In the genomic region with DNA sequence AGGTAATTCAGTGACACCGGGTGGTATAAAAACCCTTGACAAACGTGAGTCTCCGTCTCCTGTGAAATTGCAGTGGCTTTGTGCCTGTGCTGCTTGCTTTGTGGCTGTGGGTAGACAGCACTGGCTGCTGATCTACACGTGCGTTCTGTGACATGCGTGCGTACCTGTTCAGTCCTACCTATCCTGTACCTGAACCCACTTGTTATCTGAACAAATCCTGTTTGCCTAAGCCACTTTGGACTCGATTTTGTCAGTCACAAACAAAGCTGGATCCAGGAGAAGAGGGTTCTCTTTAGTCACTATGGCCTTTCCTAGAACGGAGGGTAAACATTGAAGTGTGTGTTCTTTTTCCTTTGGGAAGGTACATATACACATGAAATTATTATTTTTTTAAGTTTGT, we compare ENCODE assay signal across 34 mouse cellular contexts. TPM values are rescaled to one million over a fixed set of nuclear protein-coding genes. Genes with fewer than 3 reads are reported as not detected.
"Had no signal": no experiment of that assay in that cellular context is flagged by ENCODE, and none has a peak within 500 bp of the region (broad histone marks: within the 10 kb centered on the region; RNA-seq: fewer than 3 reads in every experiment).

No protein-coding gene starts in this region.

- DNase-seq: forebrain, postnatal 0 days; gastrocnemius, postnatal 14 days; gastrocnemius, postnatal 36 days; heart, postnatal 10 days; kidney, adult 9 months; kidney, postnatal 14 days; liver, embryonic 13.5 days had no signal

- ATAC-seq: forebrain, postnatal 0 days; hindbrain, postnatal 0 days; intestine, embryonic 16.5 days had no signal

- H3K4me2 ChIP-seq: heart, embryonic 12.5 days; hindbrain, embryonic 13.5 days; hindbrain, embryonic 15.5 days; kidney, embryonic 15.5 days; limb, embryonic 12.5 days; liver, embryonic 13.5 days had no signal

- H3K4me3 ChIP-seq: heart, embryonic 10.5 days; heart, embryonic 12.5 days; hindbrain, embryonic 13.5 days; hindbrain, embryonic 15.5 days; kidney, embryonic 15.5 days; left cerebral cortex, adult 2 months; limb, embryonic 10.5 days; limb, embryonic 12.5 days; liver, embryonic 13.5 days had no signal

- H3K27ac ChIP-seq: heart, embryonic 10.5 days; hindbrain, embryonic 13.5 days; hindbrain, embryonic 15.5 days; hindbrain, postnatal 0 days; kidney, embryonic 15.5 days; kidney, postnatal 0 days; left cerebral cortex, adult 2 months; limb, embryonic 10.5 days; limb, embryonic 12.5 days; liver, embryonic 13.5 days had no signal

- H3K36me3 ChIP-seq: heart, embryonic 10.5 days; heart, embryonic 12.5 days; hindbrain, embryonic 13.5 days; hindbrain, embryonic 15.5 days; kidney, embryonic 15.5 days; limb, embryonic 10.5 days; limb, embryonic 12.5 days; liver, embryonic 13.5 days had no signal

- H3K4me1 ChIP-seq: heart, embryonic 10.5 days; heart, embryonic 12.5 days; hindbrain, embryonic 13.5 days; hindbrain, embryonic 15.5 days; kidney, embryonic 15.5 days; liver, embryonic 13.5 days had no signal

- H3K27me3 ChIP-seq: heart, embryonic 12.5 days; hindbrain, embryonic 13.5 days; hindbrain, embryonic 15.5 days; kidney, embryonic 15.5 days; limb, embryonic 12.5 days; liver, embryonic 13.5 days had no signal

- H3K9me3 ChIP-seq: heart, embryonic 10.5 days; heart, embryonic 12.5 days; hindbrain, embryonic 13.5 days; hindbrain, embryonic 15.5 days; kidney, embryonic 15.5 days; limb, embryonic 10.5 days; limb, embryonic 12.5 days; liver, embryonic 13.5 days had no signal

- H3K9ac ChIP-seq: forebrain, postnatal 0 days; heart, embryonic 12.5 days; hindbrain, embryonic 13.5 days; hindbrain, embryonic 15.5 days; kidney, embryonic 15.5 days; limb, embryonic 12.5 days; liver, embryonic 13.5 days had no signal

RNA-seq across cellular contexts. Expression of gene Sdr9c7, which starts 53.1 kb away (rescaled TPM):
- total RNA-seq: forebrain, postnatal 0 days; gastrocnemius, adult 8-10 months; gastrocnemius, postnatal 14 days; gastrocnemius, postnatal 36 days; heart, adult 8-10 months; heart, postnatal 10 days; heart, postnatal 25 days; hematopoietic stem cell, adult 5-6 weeks; hindbrain, postnatal 0 days; layer of hippocampus, adult 18-20 months; layer of hippocampus, postnatal 10 days; layer of hippocampus, postnatal 25 days; left cerebral cortex, adult 2 months; left cerebral cortex, postnatal 14 days; left cerebral cortex, postnatal 36 days had no signal
- polyA plus RNA-seq: forebrain, postnatal 0 days; heart, embryonic 10.5 days; heart, embryonic 12.5 days; heart, embryonic 14.5 days; heart, embryonic 16.5 days; hindbrain, embryonic 11.5 days; hindbrain, embryonic 13.5 days; hindbrain, embryonic 15.5 days; hindbrain, postnatal 0 days; intestine, embryonic 14.5 days; kidney, postnatal 0 days; limb, embryonic 10.5 days; limb, embryonic 12.5 days; liver, embryonic 13.5 days had no signal

RNA-seq across cellular contexts. Expression of gene Hsd17b6, which starts 56.0 kb away (rescaled TPM):
- total RNA-seq: forebrain, postnatal 0 days; gastrocnemius, adult 8-10 months; gastrocnemius, postnatal 14 days; gastrocnemius, postnatal 36 days; heart, adult 8-10 months; heart, postnatal 10 days; heart, postnatal 25 days; hematopoietic stem cell, adult 5-6 weeks; hindbrain, postnatal 0 days; layer of hippocampus, adult 18-20 months; layer of hippocampus, postnatal 10 days; layer of hippocampus, postnatal 25 days; left cerebral cortex, adult 2 months; left cerebral cortex, postnatal 14 days; left cerebral cortex, postnatal 36 days had no signal
- polyA plus RNA-seq: forebrain, postnatal 0 days; gonadal fat pad, adult 2 months; heart, embryonic 10.5 days; heart, embryonic 12.5 days; heart, embryonic 14.5 days; heart, embryonic 16.5 days; hindbrain, embryonic 11.5 days; hindbrain, embryonic 13.5 days; hindbrain, embryonic 15.5 days; hindbrain, postnatal 0 days; intestine, embryonic 14.5 days; kidney, adult 2 months; kidney, embryonic 15.5 days; kidney, postnatal 0 days; limb, embryonic 10.5 days; limb, embryonic 12.5 days; limb, embryonic 14.5 days; liver, embryonic 13.5 days had no signal
